Comparison of ENCODE assay signal across 9 mouse cellular contexts in the genomic region with DNA sequence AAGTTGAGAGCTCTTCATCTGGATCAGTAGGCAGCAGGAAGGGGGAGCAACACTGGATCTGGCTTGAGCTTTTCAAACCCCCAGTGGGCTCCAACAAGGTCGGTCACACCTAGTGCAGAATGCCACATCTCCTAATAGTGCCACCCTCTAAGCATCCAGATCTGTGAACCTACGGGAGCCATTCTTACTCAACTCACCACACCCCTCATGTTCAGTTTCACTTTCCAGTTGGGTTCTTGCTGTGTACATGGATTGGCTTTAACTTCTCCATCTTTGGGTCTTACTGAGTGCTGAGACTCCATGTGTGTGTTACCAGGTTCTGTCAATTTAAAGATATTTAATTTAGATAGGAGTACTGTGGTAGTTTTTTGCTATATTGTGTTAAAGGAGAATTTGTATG.
"Had no signal": no experiment of that assay in that cellular context is flagged by ENCODE, and none has a peak within 500 bp of the region (broad histone marks: within the 10 kb centered on the region; RNA-seq: fewer than 3 reads in every experiment).

No protein-coding gene starts in this region.

- DNase-seq: lung, adult 18-20 months; lung, embryonic 14.5 days; lung, postnatal 10 days; lung, postnatal 4 days; midbrain, embryonic 14.5 days; right cerebral cortex, postnatal 14 days; thymus, postnatal 14 days; thymus, postnatal 36 days had no signal

- ATAC-seq: midbrain, embryonic 16.5 days had no signal
